Mouse (Mus musculus): ENCODE measurements at regions not wholly inside any gene's neighbourhood (a gene's known extent, or its start where the extent isn't known, plus 50 kb on each side); places are given as distances from the start of the nearest gene placed in this dataset.

- TF ChIP-seq CTCF (conservative IDR thresholded peaks at IDR 0.05 in 1 of 2, IDR thresholded peaks at IDR 0.05 in 1 of 2; ENCODE audit: low read depth in 2 of 2, low read length in 2 of 2) (no peak), ZMIZ1 (IDR thresholded peaks at IDR 0.05; ENCODE audit: low read depth, low read length) (no peak), SMC3 (IDR thresholded peaks at IDR 0.05; ENCODE audit: low read depth, low read length) (no peak)
These were observed 50.1 kb upstream of the Cul3 start for GRCm38 (mm10) chr1:80390366-80390765.

Data from CH12.LX (cell line).